Mouse (Mus musculus) kidney, adult 2 months (tissue): ENCODE data around the gene Tox4.

Experiments used
- CTCF ChIP-seq: fragments of 200-500 bp; conservative IDR thresholded peaks from 2 replicates; pipeline ENCODE4 v1.5.1; 2011; ENCODE audit warnings: low read depth, mild to moderate bottlenecking, control low read depth, low read length, moderate library complexity, mixed read lengths; ENCODE audit not compliant: insufficient read depth, insufficient read length
- POLR2A ChIP-seq: fragments of 200-500 bp; IDR thresholded peaks from one replicate; pipeline ENCODE4 v1.6.1; 2011; ENCODE audit warnings: low read depth, low read length, control low read depth

- peak; percentile 88 for TF ChIP-seq CTCF
- TF ChIP-seq POLR2A = no peak
Observed at GRCm38 (mm10) chr14:52338751-52339511, 60.0 kb downstream of the Tox4 start.
